Comparison of ENCODE assay signal across 23 mouse cellular contexts in genomic region chr13:101805559-101806091, GRCm38 (mm10).
"Had no signal": no experiment of that assay in that cellular context is flagged by ENCODE, and none has a peak within 500 bp of the region (broad histone marks: within the 10 kb centered on the region; RNA-seq: fewer than 3 reads in every experiment).

No protein-coding gene starts in this region.

- H3K9me3 ChIP-seq: kidney, embryonic 15.5 days; limb, embryonic 10.5 days; limb, embryonic 13.5 days; liver, embryonic 12.5 days; liver, embryonic 15.5 days; lung, embryonic 15.5 days; midbrain, embryonic 12.5 days; midbrain, embryonic 15.5 days; neural tube, embryonic 15.5 days had no signal

- H3K27me3 ChIP-seq: kidney, embryonic 15.5 days; lung, embryonic 15.5 days; midbrain, embryonic 15.5 days; neural tube, embryonic 12.5 days; neural tube, embryonic 15.5 days had no signal

- ATAC-seq: liver, embryonic 12.5 days; midbrain, embryonic 15.5 days had no signal

- H3K36me3 ChIP-seq: kidney, embryonic 15.5 days; limb, embryonic 10.5 days; limb, embryonic 13.5 days; liver, embryonic 12.5 days; liver, embryonic 15.5 days; lung, embryonic 15.5 days; midbrain, embryonic 12.5 days; midbrain, embryonic 15.5 days; neural tube, embryonic 12.5 days; neural tube, embryonic 15.5 days had no signal

- H3K4me1 ChIP-seq: midbrain, embryonic 12.5 days had no signal

- H3K27ac ChIP-seq: kidney, embryonic 15.5 days; limb, embryonic 10.5 days; limb, embryonic 13.5 days; liver, embryonic 12.5 days; liver, embryonic 15.5 days; lung, embryonic 15.5 days; midbrain, embryonic 12.5 days; midbrain, embryonic 15.5 days; neural tube, embryonic 12.5 days; neural tube, embryonic 15.5 days; stomach, postnatal 0 days had no signal

- H3K4me3 ChIP-seq: kidney, embryonic 15.5 days; limb, embryonic 10.5 days; limb, embryonic 13.5 days; liver, embryonic 12.5 days; liver, embryonic 15.5 days; lung, embryonic 15.5 days; midbrain, embryonic 12.5 days; midbrain, embryonic 15.5 days; neural tube, embryonic 12.5 days; neural tube, embryonic 15.5 days had no signal

- DNase-seq: kidney, adult 2 months; kidney, postnatal 10 days; kidney, postnatal 4 days; liver; lung, adult 18-20 months; lung, postnatal 10 days; lung, postnatal 4 days; right cerebral cortex, adult 18-20 months; right cerebral cortex, postnatal 14 days; right cerebral cortex, postnatal 4 days; thymus, adult 2 months; thymus, postnatal 25 days had no signal

- H3K4me2 ChIP-seq: kidney, embryonic 15.5 days; limb, embryonic 13.5 days; liver, embryonic 12.5 days; liver, embryonic 15.5 days; lung, embryonic 15.5 days; midbrain, embryonic 12.5 days; midbrain, embryonic 15.5 days; neural tube, embryonic 12.5 days; neural tube, embryonic 15.5 days had no signal

- H3K9ac ChIP-seq: kidney, embryonic 15.5 days; limb, embryonic 13.5 days; liver, embryonic 12.5 days; liver, embryonic 15.5 days; lung, embryonic 15.5 days; midbrain, embryonic 12.5 days; midbrain, embryonic 15.5 days; neural tube, embryonic 12.5 days; neural tube, embryonic 15.5 days had no signal
